Mouse (Mus musculus): ENCODE data around the gene Dusp12. TPM values are rescaled to one million over a fixed set of nuclear protein-coding genes. Genes with fewer than 3 reads are reported as not detected.

Gene Dusp12
- polyA plus RNA-seq, 1 experiment = 0.16 TPM

DNA sequence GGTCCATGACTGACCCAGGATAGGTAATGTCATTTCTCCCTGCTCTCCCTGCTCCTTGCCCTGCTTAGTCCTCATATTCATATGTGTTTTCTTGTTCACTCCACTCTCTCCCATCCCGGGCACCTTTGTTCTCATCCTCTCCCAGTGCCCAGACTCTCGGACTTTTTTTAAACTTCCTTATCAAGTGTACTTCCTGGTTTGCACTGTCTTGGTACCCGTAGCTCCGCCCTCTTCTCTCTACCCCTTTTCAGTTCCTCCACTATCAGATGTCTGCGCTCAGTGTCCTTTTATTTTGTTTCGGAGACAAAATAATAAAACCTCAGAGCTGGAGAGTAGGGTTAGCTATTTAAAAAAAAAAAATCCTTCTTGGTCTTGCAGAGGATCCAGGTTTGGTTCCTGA, 39.1 kb upstream of the Dusp12 start:
- Histone ChIP-seq H3K27me3 (ENCODE audit: control insufficient read depth) (no peaks in the 10 kb centered on the region), H3K9me3 (ENCODE audit: control insufficient read depth, low read length) (no peaks in the 10 kb centered on the region), H3K36me3 (ENCODE audit: control insufficient read depth) (no peaks in the 10 kb centered on the region), H3K4me3 (replicated peaks) (peak overlapping the region; percentile 51), H3K4me1 (ENCODE audit: control insufficient read depth) (peaks cover 7% of the 10 kb centered on the region)
- TF ChIP-seq TAL1 (IDR thresholded peaks at IDR 0.05; ENCODE audit: low read length) (no peak), GATA1 (IDR thresholded peaks at IDR 0.05; ENCODE audit: low read length) (no peak)

DNA sequence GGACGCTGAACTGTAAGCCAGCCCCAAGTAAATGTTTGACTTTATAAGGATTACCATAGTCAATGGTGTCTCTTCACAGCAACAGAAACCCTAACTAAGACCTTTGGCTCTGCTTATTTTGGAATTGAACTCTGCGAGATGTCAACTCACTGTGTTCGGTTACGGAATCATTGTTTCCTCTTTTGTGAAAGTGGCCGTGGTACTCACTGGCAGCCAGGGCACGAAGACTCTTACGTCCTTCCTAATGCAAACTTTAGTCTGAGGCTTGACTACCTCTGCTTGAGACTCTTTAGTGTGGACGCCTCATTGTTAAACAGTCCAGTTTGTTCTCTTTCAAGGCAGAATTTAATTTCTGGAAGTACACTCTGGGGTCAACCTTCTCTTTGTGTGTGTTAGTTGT, 34.0 kb upstream of the Dusp12 start:
- TF ChIP-seq TAL1 (IDR thresholded peaks at IDR 0.05; ENCODE audit: low read length) (no peak), GATA1 (IDR thresholded peaks at IDR 0.05; ENCODE audit: low read length) (no peak)
- peaks cover 3% of the 10 kb centered on the region for H3K4me1 ChIP-seq (ENCODE audit: control insufficient read depth)
- no peaks in the 10 kb centered on the region for H3K9me3 ChIP-seq (ENCODE audit: control insufficient read depth, low read length)

DNA sequence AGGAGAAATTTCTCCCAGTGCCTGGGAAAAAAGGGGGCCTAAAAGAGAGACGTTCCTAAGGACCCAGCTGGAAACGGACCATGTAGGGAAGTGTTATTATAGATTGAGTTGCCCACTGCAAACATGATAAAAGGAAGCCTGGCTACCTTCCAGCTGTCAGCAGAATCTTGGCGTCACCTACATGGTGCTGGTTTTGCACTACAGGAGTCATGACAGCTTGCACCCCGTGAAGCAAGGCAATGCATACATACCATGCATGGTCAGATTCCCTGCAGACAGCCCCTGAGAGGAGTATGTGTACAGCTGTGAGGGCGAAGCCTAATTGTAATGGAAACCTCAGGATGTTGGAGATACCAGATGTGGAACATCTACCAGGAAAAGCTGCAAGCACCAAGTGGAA, 30.3 kb upstream of the Dusp12 start:
- TF ChIP-seq TAL1 (IDR thresholded peaks at IDR 0.05; ENCODE audit: low read length) (no peak), GATA1 (IDR thresholded peaks at IDR 0.05; ENCODE audit: low read length) (no peak)
- H3K36me3 ChIP-seq (ENCODE audit: control insufficient read depth) = no peaks in the 10 kb centered on the region
- H3K4me1 ChIP-seq (ENCODE audit: control insufficient read depth) = no peaks in the 10 kb centered on the region
- H3K4me3 ChIP-seq (replicated peaks) = no peak overlapping the region
- H3K9me3 ChIP-seq (ENCODE audit: control insufficient read depth, low read length) = no peaks in the 10 kb centered on the region
- H3K27me3 ChIP-seq (ENCODE audit: control insufficient read depth) = peaks cover 3% of the 10 kb centered on the region; the same call in 1 of the 2 replicates

More for the DNA sequence above, 34.0 kb upstream of the Dusp12 start:
- H3K4me3 ChIP-seq (replicated peaks) = no peak overlapping the region
- no peaks in the 10 kb centered on the region for H3K36me3 ChIP-seq (ENCODE audit: control insufficient read depth)
- H3K27me3 ChIP-seq (ENCODE audit: control insufficient read depth) = no peaks in the 10 kb centered on the region

DNA sequence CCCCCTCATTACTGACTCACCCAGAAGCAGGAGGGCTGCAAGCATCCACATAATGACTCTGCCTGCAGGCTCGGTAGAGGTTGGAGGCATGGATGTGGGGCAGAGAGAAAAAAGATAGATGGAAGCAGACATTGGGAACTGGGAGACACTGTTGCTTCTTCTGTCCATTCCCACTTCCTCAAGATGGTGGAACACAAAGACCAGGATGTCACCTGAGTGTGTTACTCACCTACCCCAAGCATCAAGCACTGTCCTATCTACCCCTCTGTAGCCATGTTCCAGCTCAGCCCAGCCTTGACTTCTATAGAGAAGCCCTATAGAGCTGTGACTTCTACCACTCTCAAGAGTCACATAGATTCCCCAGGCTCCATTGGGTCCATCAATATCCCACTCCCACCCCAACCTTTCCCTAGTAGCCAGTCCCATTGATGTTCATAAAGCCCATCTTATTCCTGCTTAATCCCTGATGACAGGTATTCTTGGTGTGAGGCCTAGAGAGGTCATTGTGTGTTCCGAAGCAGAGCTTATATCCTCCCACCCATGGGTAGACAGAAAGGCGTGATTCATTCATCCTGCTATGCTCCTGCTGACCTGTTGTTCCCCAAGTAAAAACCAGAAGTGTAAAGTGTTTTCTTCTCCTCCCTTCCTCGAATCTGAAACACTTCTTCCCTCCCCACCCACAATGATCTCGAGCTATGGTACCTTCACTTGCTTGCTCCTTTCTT, 27.7 kb upstream of the Dusp12 start, which contains the start of gene Fcrlb:
Gene Fcrlb, minus strand, starts transcription at position 51 of the 725 bp plus-strand sequence.
- H3K4me1 ChIP-seq (ENCODE audit: control insufficient read depth) = peaks cover 3% of the 10 kb centered on the region; the same call in 1 of the 2 replicates
- no peak for TF ChIP-seq TAL1 (IDR thresholded peaks at IDR 0.05; ENCODE audit: low read length)
- no peak for TF ChIP-seq GATA1 (IDR thresholded peaks at IDR 0.05; ENCODE audit: low read length)
- no peaks in the 10 kb centered on the region for H3K36me3 ChIP-seq (ENCODE audit: control insufficient read depth)
- peaks cover 14% of the 10 kb centered on the region for H3K27me3 ChIP-seq (ENCODE audit: control insufficient read depth)
- no peaks in the 10 kb centered on the region for H3K9me3 ChIP-seq (ENCODE audit: control insufficient read depth, low read length)
- no peak within 1 kb of the TSS for H3K4me3 ChIP-seq (replicated peaks)

DNA sequence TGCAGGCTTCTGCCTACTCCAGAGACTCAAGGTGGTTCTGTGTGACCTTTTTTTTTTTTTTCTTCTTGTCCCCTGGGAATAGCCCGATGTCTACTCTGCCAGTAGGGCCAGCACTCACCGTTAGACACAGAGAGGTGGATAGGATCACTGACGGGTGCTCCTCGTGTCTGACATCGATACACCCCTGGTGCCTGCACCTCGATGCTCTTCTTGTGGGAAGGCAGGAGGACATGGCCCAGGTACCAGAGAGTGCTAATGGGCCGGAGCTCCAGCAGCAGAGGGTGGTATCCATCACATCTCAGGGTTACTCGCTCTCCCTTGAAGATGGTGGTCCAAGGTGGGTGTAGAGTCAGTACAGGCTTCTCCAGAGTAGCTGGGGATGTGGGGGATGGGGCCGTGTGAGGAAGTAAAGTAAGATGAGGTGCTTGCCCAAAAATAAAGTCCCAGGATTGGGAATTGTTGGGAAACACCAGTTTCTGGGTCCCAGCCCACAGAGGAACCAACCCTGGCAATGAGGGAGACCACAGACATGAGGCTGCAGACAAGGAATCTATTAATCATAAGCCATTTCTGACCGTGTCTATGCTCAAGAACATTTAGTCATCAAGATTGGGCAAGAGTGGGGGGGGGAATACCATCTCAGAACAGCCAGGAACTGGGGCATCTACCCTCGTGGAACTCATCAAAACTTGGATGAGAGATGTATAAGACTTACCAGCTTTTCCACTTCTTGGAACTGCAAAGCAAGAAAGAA, 26.7 kb upstream of the Dusp12 start:
- peaks cover 3% of the 10 kb centered on the region for H3K4me1 ChIP-seq (ENCODE audit: control insufficient read depth)
- peaks cover 24% of the 10 kb centered on the region for H3K27me3 ChIP-seq (ENCODE audit: control insufficient read depth)
- H3K9me3 ChIP-seq (ENCODE audit: control insufficient read depth, low read length) = no peaks in the 10 kb centered on the region; the same call in 1 of the 2 replicates
- H3K36me3 ChIP-seq (ENCODE audit: control insufficient read depth) = no peaks in the 10 kb centered on the region
- no peak overlapping the region for H3K4me3 ChIP-seq (replicated peaks)
- TF ChIP-seq GATA1 (IDR thresholded peaks at IDR 0.05; ENCODE audit: low read length) = no peak
- TF ChIP-seq TAL1 (IDR thresholded peaks at IDR 0.05; ENCODE audit: low read length) = no peak

DNA sequence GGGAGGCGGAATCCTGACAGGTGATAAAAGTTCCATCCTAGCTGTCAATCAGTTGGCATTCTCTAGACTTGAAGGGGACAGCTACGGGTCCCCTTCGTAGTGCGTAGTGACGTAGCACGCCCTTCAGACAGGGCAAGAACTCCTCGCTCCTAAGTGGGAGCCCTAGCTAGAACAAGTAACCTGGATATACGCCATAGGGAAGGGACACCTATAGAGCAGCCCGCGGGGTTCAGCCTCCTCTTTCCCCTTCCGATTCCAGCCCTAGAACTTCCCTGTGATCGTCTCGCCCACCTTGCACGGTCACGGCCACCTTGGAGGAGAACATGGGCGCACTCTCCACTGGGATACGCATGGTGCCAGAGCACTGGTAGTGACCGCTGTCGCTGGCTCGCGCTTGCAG, 23.0 kb upstream of the Dusp12 start:
- peaks cover 39% of the 10 kb centered on the region for H3K27me3 ChIP-seq (ENCODE audit: control insufficient read depth)
- no peak overlapping the region for H3K4me3 ChIP-seq (replicated peaks)
- H3K9me3 ChIP-seq (ENCODE audit: control insufficient read depth, low read length) = no peaks in the 10 kb centered on the region; the same call in 1 of the 2 replicates

DNA sequence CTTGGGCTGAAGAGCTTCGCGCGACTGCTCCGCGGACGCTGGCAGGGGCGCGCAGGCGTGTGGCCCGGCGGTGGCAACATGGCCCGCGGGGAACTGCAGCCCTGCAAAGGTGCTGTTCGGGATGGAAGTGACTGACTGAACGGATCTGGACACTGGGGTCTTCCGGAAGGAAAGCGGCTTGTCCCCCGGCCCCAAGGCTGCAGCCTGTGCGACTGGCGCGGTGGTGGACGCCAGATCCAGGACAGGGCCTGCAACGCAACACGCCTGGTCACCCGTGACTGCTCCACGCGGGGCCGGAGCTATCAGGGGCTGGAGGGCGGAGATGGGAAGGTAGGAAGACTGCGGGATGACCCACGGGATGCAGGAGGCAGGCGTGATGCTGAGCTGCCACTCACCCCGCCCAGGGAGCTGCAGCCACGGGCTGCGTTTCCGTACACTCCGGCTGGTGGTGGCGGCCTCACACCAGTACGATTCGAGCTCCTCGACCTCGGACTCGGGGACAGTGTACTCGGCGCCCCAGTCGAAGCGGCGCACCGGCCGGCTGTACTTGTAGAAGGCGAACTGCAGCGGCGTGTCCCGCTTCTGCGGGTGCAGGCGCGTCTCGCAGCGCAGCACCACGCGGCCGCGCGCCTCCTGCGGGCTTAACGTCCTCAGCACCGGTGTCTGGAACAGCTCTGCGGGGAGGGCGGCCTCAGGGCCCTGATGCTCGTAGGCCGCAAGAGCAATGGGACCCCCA, 22.3 kb upstream of the Dusp12 start:
- TF ChIP-seq GATA1 (IDR thresholded peaks at IDR 0.05; ENCODE audit: low read length) (no peak), TAL1 (IDR thresholded peaks at IDR 0.05; ENCODE audit: low read length) (no peak)
- no peak overlapping the region for H3K4me3 ChIP-seq (replicated peaks)
- H3K36me3 ChIP-seq (ENCODE audit: control insufficient read depth) = no peaks in the 10 kb centered on the region
- peaks cover 42% of the 10 kb centered on the region for H3K27me3 ChIP-seq (ENCODE audit: control insufficient read depth)
- H3K4me1 ChIP-seq (ENCODE audit: control insufficient read depth) = peaks cover 3% of the 10 kb centered on the region
- H3K9me3 ChIP-seq (ENCODE audit: control insufficient read depth, low read length) = no peaks in the 10 kb centered on the region; the same call in 1 of the 2 replicates

More for the DNA sequence above, 23.0 kb upstream of the Dusp12 start:
- no peaks in the 10 kb centered on the region for H3K36me3 ChIP-seq (ENCODE audit: control insufficient read depth)
- no peak for TF ChIP-seq TAL1 (IDR thresholded peaks at IDR 0.05; ENCODE audit: low read length)
- TF ChIP-seq GATA1 (IDR thresholded peaks at IDR 0.05; ENCODE audit: low read length) = no peak
- H3K4me1 ChIP-seq (ENCODE audit: control insufficient read depth) = peaks cover 3% of the 10 kb centered on the region

DNA sequence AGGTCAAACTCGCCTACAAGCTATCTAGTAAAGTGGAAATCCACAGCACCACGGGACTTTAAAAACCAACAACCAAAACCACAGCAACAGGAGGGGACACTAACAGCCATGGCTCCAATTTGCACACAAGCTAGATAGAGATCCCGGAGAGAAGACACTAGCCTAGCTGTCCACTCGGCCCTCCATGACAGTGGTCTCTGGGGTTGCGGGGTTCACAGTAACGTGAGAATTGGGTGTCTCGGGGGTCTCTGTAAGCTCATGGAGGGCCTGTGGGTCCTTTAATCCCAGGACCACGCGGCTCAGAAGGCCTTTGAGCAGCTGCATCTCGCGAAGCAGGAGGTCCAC, 21.7 kb upstream of the Dusp12 start:
- Histone ChIP-seq H3K36me3 (ENCODE audit: control insufficient read depth) (no peaks in the 10 kb centered on the region), H3K9me3 (ENCODE audit: control insufficient read depth, low read length) (no peaks in the 10 kb centered on the region; the same call in 1 of the 2 replicates), H3K4me1 (ENCODE audit: control insufficient read depth) (peaks cover 3% of the 10 kb centered on the region), H3K27me3 (ENCODE audit: control insufficient read depth) (peaks cover 45% of the 10 kb centered on the region), H3K4me3 (replicated peaks) (no peak overlapping the region)
- TF ChIP-seq TAL1 (IDR thresholded peaks at IDR 0.05; ENCODE audit: low read length) (no peak), GATA1 (IDR thresholded peaks at IDR 0.05; ENCODE audit: low read length) (no peak)

DNA sequence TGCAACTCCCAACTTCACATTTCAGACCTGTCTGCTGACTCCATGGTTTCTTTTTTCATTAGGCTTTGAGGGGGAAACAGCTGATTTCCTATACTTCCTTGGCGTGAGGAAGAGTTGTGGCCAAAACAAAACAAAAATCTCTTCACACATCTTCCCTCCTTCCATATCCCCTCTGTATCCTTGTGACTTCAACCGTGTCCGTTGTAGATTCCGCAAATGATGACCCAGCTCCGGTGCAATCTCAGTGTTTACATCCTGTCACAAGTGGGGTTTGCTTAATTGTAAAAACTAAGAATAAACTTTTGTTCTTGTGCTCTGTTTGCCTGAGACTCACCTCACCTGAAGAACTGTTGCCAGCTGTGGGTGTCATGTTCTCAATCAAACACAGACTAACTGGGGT, 18.1 kb upstream of the Dusp12 start:
- Histone ChIP-seq H3K4me3 (replicated peaks) (no peak overlapping the region), H3K36me3 (ENCODE audit: control insufficient read depth) (no peaks in the 10 kb centered on the region), H3K27me3 (ENCODE audit: control insufficient read depth) (peaks cover 40% of the 10 kb centered on the region), H3K9me3 (ENCODE audit: control insufficient read depth, low read length) (no peaks in the 10 kb centered on the region; the same call in 1 of the 2 replicates), H3K4me1 (ENCODE audit: control insufficient read depth) (peaks cover 6% of the 10 kb centered on the region)
- no peak for TF ChIP-seq TAL1 (IDR thresholded peaks at IDR 0.05; ENCODE audit: low read length)
